In the genomic region with DNA sequence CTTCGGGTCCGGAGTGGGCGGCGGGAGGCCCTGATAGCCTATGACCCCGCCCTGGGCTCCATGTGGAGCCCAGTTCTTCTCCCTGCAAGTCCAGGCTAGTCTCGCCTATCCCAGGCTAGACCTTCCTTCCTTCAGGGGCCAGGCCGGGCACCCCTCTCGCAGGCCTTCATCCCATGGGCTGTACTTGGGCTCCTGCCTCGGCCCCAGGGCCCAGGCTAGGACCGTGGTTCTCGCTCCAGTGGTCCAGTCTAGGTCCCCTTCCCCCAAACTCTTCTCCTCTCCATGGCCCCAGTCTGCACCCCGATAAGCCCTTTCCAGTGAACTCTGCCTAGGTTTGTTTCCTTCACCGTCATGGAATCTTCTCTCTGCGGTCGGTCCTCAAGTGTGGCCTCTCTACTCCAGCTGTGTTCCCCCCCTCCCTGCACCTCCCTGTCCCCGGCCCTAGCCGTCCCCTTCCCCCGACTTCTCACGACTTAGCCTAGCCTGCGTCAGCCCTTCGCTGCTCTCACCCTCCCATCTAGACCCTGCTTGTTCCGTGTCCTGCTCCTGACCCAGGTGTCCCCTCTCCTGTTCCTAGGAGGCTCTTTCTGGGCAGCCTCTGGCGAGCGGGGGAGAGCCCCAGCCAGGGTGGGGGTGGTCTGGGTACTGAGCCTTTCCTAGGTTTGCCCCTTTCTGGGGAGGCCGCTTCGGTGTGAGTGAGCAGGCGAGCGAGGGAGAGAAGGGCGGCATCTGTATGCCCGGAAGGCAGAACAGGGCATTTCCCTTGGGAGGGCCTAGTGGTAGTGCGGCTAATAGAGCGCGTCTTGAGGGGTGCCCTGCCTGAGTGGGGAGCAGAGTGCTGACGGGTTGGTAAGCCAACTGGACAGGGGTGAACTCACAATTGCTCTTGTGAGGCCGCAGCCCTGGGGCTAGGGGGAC, we compare ENCODE assay signal across 8 mouse cellular contexts. TPM values are rescaled to one million over a fixed set of nuclear protein-coding genes. Genes with fewer than 3 reads are reported as not detected.
DNase-seq lines count a peak whose midpoint lies in the region; ATAC-seq lines count a peak whose summit lies in the region.

No protein-coding gene starts in this region.

- peak overlapping the region; percentile 94 for H3K4me3 ChIP-seq in intestine, embryonic 15.5 days (replicated peaks)
- peak overlapping the region; percentile 96 for H3K4me3 ChIP-seq in midbrain, embryonic 10.5 days

- ATAC-seq in intestine, embryonic 15.5 days: peak; percentile 11
- no peak for ATAC-seq in monocyte, adult 5-6 weeks (replicated peaks; ENCODE audit: insufficient number of reproducible peaks, low FRiP score, low TSS enrichment, poor library complexity, severe bottlenecking)

- no peaks in the 10 kb centered on the region for H3K36me3 ChIP-seq in intestine, embryonic 15.5 days
- H3K36me3 ChIP-seq in midbrain, embryonic 10.5 days: peaks cover 12% of the 10 kb centered on the region; the same call in 1 of the 2 replicates

- H3K9ac ChIP-seq in intestine, embryonic 15.5 days: peak overlapping the region; percentile 92

- peak; percentile 49 for DNase-seq in adrenal gland, adult 2 months
- DNase-seq in adrenal gland, postnatal 36 days: no peak
- DNase-seq in 416B (ENCODE audit: low read depth): peak; percentile 46
- DNase-seq in embryo, embryonic 9.5 days (ENCODE audit: extremely low spot score): peak; percentile 25
- peak; percentile 35 for DNase-seq in midbrain, embryonic 10.5 days (ENCODE audit: low spot score)
- peak; percentile 31 to 38 for DNase-seq in thymus, adult 18-20 months

- no peaks in the 10 kb centered on the region for H3K9me3 ChIP-seq in intestine, embryonic 15.5 days
- no peaks in the 10 kb centered on the region for H3K9me3 ChIP-seq in midbrain, embryonic 10.5 days (replicated peaks)

- peak overlapping the region; percentile 91 for H3K4me2 ChIP-seq in intestine, embryonic 15.5 days (replicated peaks)

- peaks cover 53% of the 10 kb centered on the region for H3K4me1 ChIP-seq in intestine, embryonic 15.5 days (replicated peaks)
- H3K4me1 ChIP-seq in midbrain, embryonic 10.5 days: peaks cover 52% of the 10 kb centered on the region

- H3K27ac ChIP-seq in intestine, embryonic 15.5 days: peak overlapping the region; percentile 93
- H3K27ac ChIP-seq in midbrain, embryonic 10.5 days (replicated peaks): peak overlapping the region; percentile 96

- no peaks in the 10 kb centered on the region for H3K27me3 ChIP-seq in intestine, embryonic 15.5 days (replicated peaks)
- no peaks in the 10 kb centered on the region for H3K27me3 ChIP-seq in midbrain, embryonic 10.5 days (ENCODE audit: low read depth, poor library complexity, severe bottlenecking)

- WGBS in intestine, embryonic 15.5 days: 2% methylated on average over 35 of the region's 35 CpGs
- 8% methylated on average over 35 of the region's 35 CpGs for WGBS in midbrain, embryonic 10.5 days

RNA-seq across cellular contexts. Expression of a gene that starts 0.7 kb away (rescaled TPM):
- 100 to 1,000 TPM; 312 to 392 TPM for total RNA-seq in adrenal gland, adult 2 months (2021)
- 140 and 199 TPM in 2 replicates for polyA plus RNA-seq in adrenal gland, adult 2 months (2012; rRNA removed)
- total RNA-seq in adrenal gland, postnatal 36 days (2021): 100 to 1,000 TPM; 379 to 391 TPM
- polyA plus RNA-seq in intestine, embryonic 15.5 days (2015; fragmentation: Nextera tagmentation; extraction: Ambion mirVana): 410 and 425 TPM in 2 replicates
- polyA plus RNA-seq in midbrain, embryonic 10.5 days (2016; fragmentation: Nextera tagmentation; extraction: Ambion mirVana): 330 and 349 TPM in 2 replicates
- total RNA-seq in monocyte, adult 5-6 weeks (2017): 302 to 348 TPM (median 323 TPM) in 3 replicates

Comparison
In these comparisons a context has a peak if more than half of its experiments do, and no peak if none do; other contexts are left out.
1. DNase-seq: peak in adrenal gland, adult 2 months (single experiment), 416B (single experiment), embryo, embryonic 9.5 days (single experiment), midbrain, embryonic 10.5 days (single experiment) and thymus, adult 18-20 months (2 of 2); none in adrenal gland, postnatal 36 days (0 of 2).